Mouse (Mus musculus): ENCODE data around the gene Pstpip1.

DNA sequence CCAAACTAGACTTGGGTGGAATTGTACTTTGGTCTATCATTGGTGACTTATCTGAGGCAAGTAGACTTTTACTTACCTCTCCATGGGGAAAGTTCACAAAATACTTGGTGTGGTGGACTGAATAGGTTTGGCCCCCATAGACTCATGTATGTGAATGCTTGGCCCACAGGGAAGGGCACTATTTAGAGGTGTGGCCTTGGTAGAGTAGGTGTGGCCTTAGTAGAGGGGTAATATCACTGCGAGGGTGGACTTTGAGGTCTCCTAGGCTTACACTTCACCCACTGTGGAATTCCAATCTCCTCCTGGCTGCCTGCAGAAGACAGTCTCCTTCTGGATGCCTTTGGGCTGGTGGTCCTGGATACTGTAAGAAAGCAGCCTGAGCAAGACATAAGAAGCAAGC, 21.1 kb upstream of the Pstpip1 start:
- TF ChIP-seq CTCF (IDR thresholded peaks at IDR 0.05; ENCODE audit: borderline replicate concordance, insufficient read depth, low read depth, low read length) (no peak), POLR2A (IDR thresholded peaks at IDR 0.05; ENCODE audit: borderline replicate concordance, insufficient read depth, low read length) (no peak)
